Mouse (Mus musculus) neural tube, embryonic 12.5 days (tissue): ENCODE measurements at regions not wholly inside any gene's neighbourhood (a gene's known extent, or its start where the extent isn't known, plus 50 kb on each side); places are given as distances from the start of the nearest gene placed in this dataset.

ENCODE experiments used
- ATAC-seq: fragments of 200-750 bp; cut with Nextera tagmentation; 2 replicates; pipeline ENCODE4 v1.8.0; 2017; ENCODE audit warnings: low read depth, mild to moderate bottlenecking, moderate TSS enrichment, moderate library complexity; ENCODE audit not compliant: low FRiP score
- H3K27ac ChIP-seq: fragments of 300-500 bp; sonication (generic); 2 replicates; pipeline ENCODE4 v1.5.1; 2016
- H3K27me3 ChIP-seq: fragments of 300-500 bp; sonication (generic); replicated peaks from 2 replicates; pipeline ENCODE4 v1.6.1; 2016; ENCODE audit warnings: mild to moderate bottlenecking
- H3K36me3 ChIP-seq: fragments of 300-500 bp; sonication (generic); 2 replicates; pipeline ENCODE4 v1.6.1; 2016; ENCODE audit warnings: mild to moderate bottlenecking
- H3K4me1 ChIP-seq: fragments of 300-500 bp; sonication (generic); 2 replicates; pipeline ENCODE4 v1.6.1; 2016
- H3K4me2 ChIP-seq: fragments of 300-500 bp; sonication (generic); replicated peaks from 2 replicates; pipeline ENCODE4 v1.6.1; 2016; ENCODE audit warnings: mild to moderate bottlenecking
- H3K4me3 ChIP-seq: fragments of 300-500 bp; sonication (generic); 2 replicates; pipeline ENCODE4 v1.5.1; 2016
- H3K9ac ChIP-seq: fragments of 300-500 bp; sonication (generic); 2 replicates; pipeline ENCODE4 v1.6.1; 2016; ENCODE audit warnings: mild to moderate bottlenecking
- H3K9me3 ChIP-seq: fragments of 300-500 bp; sonication (generic); 2 replicates; pipeline ENCODE4 v1.6.1; 2016; ENCODE audit warnings: mild to moderate bottlenecking
- WGBS: fragments of 180-500 bp; shearing (Covaris S2); methylation state at CpG from one replicate; pipeline ENCODE4 v1.1.7; 2016; 5-methylcytosine and 5-hydroxymethylcytosine counted together

DNA sequence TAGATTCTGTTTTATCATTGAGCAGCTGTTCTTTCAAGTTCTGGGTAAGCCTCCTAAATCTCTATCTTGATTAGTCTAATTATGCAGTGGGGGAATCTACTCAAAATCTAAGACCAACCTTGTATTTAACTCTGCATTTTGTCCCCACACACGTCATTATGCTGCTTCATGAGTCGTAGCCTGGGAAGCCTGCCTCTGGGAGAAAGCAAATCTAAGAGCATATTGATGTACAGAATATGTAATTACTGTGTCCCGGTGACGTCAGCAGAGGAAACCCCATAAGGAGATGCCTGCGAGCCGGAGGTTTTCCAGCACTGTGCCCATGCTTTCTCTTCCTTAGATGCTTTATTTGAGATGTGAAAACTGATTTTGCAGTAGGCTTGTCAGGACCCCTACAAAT is 161.7 kb downstream of the Rps29 start:
- no peaks in the 10 kb centered on the region for H3K4me1 ChIP-seq
- no peak overlapping the region for H3K27ac ChIP-seq
- no peak overlapping the region for H3K4me2 ChIP-seq
- H3K4me3 ChIP-seq = no peak overlapping the region
- no peak for ATAC-seq
- no peaks in the 10 kb centered on the region for H3K27me3 ChIP-seq
- no peak overlapping the region for H3K9ac ChIP-seq
- 75% methylated on average over 6 of the region's 6 CpGs for WGBS
- no peaks in the 10 kb centered on the region for H3K9me3 ChIP-seq
- no peaks in the 10 kb centered on the region for H3K36me3 ChIP-seq

DNA sequence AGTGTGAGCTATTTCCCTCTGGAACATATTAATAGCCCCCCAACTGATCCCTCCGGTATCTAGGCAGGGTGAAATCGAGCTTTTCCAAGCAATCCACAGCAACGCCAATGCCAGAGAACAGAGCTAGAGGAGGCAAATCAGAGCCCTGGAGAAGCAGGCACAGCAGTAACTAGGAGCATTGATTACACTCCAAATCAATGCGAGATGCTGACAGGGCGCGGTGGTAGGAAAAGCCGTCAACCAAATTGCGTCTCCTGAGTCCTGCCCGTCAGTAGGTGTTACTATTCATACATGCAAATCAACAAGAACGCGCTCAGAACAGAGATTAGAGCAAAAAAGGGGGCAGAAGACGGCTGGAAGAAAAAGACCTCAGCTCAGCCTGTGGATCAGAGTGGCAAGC is 162.2 kb downstream of the Rps29 start:
- H3K27ac ChIP-seq = no peak overlapping the region
- H3K9ac ChIP-seq = no peak overlapping the region
- WGBS = 56% methylated on average over 12 of the region's 12 CpGs
- H3K36me3 ChIP-seq = no peaks in the 10 kb centered on the region
- no peaks in the 10 kb centered on the region for H3K4me1 ChIP-seq
- no peak overlapping the region for H3K4me3 ChIP-seq
- no peak overlapping the region for H3K4me2 ChIP-seq
- H3K9me3 ChIP-seq = no peaks in the 10 kb centered on the region
- no peaks in the 10 kb centered on the region for H3K27me3 ChIP-seq
- no peak for ATAC-seq

DNA sequence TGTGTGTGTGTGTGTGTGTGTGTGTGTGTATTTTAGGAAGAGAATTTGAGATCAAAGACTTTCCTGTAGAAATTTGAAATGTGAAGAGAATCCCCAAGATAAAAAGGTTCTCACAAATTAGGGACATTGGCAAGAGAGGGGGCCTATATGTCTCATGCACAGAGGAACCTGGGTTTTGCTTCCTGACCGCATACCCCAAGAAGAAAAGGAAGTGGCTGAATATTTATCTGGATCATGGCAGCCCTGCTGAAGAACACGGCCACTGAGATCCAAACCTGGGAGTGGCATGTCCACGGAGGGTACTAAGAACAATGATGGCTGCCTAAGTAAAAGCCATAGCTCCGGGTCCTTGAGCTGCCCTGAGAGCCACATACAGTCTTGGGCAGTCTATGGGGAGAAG is 178.3 kb downstream of the Rps29 start:
- Histone ChIP-seq H3K4me3 (no peak overlapping the region), H3K27ac (no peak overlapping the region), H3K36me3 (no peaks in the 10 kb centered on the region), H3K4me1 (no peaks in the 10 kb centered on the region), H3K4me2 (no peak overlapping the region), H3K27me3 (no peaks in the 10 kb centered on the region), H3K9ac (no peak overlapping the region), H3K9me3 (no peaks in the 10 kb centered on the region)
- ATAC-seq = no peak
- 96% methylated on average over 4 of the region's 4 CpGs for WGBS

DNA sequence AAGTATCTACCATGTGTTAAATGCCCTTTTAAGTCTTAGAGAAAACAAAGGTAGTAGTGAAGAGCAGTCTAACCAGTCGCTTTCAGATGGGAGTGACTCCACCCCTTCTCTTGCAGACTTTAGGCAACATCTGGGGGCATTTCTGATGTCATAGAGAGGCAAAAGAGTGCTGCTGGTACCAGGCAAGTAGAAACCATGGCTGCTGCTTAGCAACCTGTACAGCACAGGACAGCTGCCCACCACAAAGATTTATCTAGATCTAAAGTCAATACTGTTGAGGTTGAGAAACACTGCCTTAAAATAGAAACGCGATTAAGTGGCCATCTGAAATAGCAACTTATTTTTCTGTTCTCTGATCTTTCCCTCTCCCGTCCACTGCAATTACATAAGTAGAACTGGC is 178.8 kb downstream of the Rps29 start:
- Histone ChIP-seq H3K9me3 (no peaks in the 10 kb centered on the region), H3K27me3 (no peaks in the 10 kb centered on the region), H3K27ac (no peak overlapping the region), H3K4me2 (no peak overlapping the region), H3K4me3 (no peak overlapping the region), H3K4me1 (no peaks in the 10 kb centered on the region), H3K9ac (no peak overlapping the region), H3K36me3 (no peaks in the 10 kb centered on the region)
- WGBS = 87% methylated on average over 4 of the region's 4 CpGs
- no peak for ATAC-seq

DNA sequence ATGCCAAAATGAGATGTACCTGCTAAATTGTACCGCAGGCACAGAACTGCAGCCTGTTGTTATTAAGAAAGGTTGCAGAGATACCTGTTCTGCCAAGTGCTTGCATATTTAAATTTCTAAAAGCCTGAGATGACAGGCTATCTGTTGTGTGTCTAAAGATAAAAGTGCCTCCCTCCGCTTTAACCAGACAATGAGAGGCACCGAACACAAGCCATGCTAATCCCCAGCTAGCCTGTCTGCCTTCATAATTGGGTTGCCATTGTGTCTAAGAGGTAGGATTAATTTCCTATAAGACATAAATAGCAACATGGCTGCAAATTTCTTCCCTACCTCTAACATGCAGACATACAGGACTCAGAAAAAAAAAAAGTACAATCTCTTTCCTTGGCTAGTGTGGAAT is 179.8 kb downstream of the Rps29 start:
- Histone ChIP-seq H3K9me3 (no peaks in the 10 kb centered on the region), H3K27me3 (no peaks in the 10 kb centered on the region), H3K4me2 (no peak overlapping the region), H3K27ac (no peak overlapping the region), H3K4me3 (no peak overlapping the region), H3K9ac (no peak overlapping the region), H3K4me1 (no peaks in the 10 kb centered on the region), H3K36me3 (no peaks in the 10 kb centered on the region)
- 90% methylated on average over 3 of the region's 3 CpGs for WGBS
- no peak for ATAC-seq

DNA sequence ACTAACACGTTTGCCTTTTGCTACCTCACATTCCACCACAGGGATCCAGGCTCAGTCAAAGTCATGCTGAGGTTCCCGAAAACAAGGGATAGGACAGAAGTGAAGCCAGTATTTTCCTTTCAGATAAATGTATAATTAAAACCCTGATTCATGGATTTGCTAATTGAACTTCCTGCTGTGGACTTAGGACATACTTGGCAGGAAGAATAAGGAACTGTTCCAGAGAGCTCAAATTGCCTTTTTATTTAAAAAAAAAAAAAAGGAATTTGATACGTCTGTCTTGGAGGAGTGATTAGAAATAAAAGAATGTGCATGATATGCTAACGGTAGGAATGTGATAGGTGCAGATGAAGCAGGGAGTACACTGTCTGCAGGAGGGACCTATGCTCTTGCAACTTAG is 181.7 kb downstream of the Rps29 start:
- no peak for ATAC-seq
- H3K36me3 ChIP-seq = no peaks in the 10 kb centered on the region
- H3K27me3 ChIP-seq = no peaks in the 10 kb centered on the region
- no peaks in the 10 kb centered on the region for H3K9me3 ChIP-seq
- H3K4me3 ChIP-seq = no peak overlapping the region
- no peak overlapping the region for H3K9ac ChIP-seq
- H3K4me2 ChIP-seq = no peak overlapping the region
- H3K27ac ChIP-seq = no peak overlapping the region
- no peaks in the 10 kb centered on the region for H3K4me1 ChIP-seq
- WGBS = 82% methylated on average over 4 of the region's 4 CpGs

DNA sequence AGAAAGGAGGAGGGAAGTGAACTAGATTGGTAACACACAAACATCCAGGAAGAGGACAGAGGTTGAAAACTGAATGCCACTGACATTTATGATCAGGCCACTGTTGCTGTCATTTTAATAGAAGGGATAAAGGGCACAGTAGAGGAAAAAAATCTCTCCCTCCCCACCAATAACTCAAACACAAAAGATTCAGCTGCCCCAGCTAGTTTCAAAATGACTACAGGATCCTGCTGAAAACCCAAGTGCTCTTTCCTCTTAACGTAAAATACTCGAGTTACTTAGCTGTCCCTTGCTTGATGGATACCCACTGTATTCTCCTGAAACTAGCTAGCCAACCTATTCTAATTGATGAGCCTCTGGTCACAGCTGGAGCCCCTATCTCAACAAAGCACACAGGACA is 211.7 kb downstream of the Rps29 start:
- WGBS = 75% methylated on average over 2 of the region's 2 CpGs
- H3K4me2 ChIP-seq = no peak overlapping the region
- H3K27ac ChIP-seq = no peak overlapping the region
- ATAC-seq = no peak
- H3K9me3 ChIP-seq = no peaks in the 10 kb centered on the region
- no peaks in the 10 kb centered on the region for H3K27me3 ChIP-seq
- no peak overlapping the region for H3K9ac ChIP-seq
- H3K4me1 ChIP-seq = no peaks in the 10 kb centered on the region
- H3K36me3 ChIP-seq = no peaks in the 10 kb centered on the region
- H3K4me3 ChIP-seq = no peak overlapping the region

DNA sequence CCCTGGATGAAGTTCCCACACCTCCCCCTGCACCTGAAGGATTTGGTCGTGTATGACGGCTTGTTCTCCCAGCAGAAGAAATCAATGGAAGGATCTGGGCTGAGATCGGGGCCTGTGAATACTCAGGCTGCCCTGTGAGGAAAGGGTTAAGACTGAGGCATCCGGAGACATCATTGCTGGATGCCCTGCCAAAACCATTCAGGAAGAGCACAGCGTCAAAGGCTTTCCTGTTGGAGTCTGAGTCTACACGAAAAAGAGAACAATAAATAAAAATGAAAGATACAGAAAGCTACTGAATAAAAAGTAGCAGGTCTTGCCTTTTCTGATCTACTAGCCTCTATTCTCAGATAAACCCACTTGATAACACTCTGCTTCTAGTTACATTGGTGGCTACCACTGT is 248.4 kb downstream of the Rps29 start:
- WGBS = 42% methylated on average over 6 of the region's 6 CpGs
- no peak overlapping the region for H3K4me2 ChIP-seq
- no peak overlapping the region for H3K9ac ChIP-seq

DNA sequence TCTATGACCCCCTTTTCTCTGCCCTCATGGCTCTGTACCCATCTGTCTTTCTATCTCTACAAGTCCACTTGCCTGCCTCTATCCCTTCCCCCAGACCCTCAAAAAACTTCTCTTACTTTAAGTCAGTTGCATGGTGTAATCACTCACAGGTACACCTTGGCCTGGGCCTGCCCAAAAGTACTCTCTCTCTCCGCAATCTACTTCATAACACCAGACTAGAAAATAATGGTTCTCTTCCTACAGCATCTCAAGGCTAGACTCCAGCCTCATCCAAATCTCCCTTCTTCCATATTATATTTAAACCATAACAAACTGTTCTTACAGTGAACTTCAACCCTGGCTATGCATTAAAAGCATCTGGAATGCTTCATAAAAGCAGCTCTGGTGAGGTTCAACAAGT is 254.2 kb downstream of the Rps29 start:
- Histone ChIP-seq H3K9me3 (no peaks in the 10 kb centered on the region), H3K4me1 (no peaks in the 10 kb centered on the region), H3K27ac (no peak overlapping the region), H3K4me2 (no peak overlapping the region), H3K4me3 (no peak overlapping the region), H3K9ac (no peak overlapping the region), H3K36me3 (no peaks in the 10 kb centered on the region), H3K27me3 (no peaks in the 10 kb centered on the region)
- WGBS = 95% methylated on average over 1 of the region's 1 CpGs
- ATAC-seq = no peak

More for the DNA sequence above, 248.4 kb downstream of the Rps29 start:
- Histone ChIP-seq H3K4me3 (no peak overlapping the region), H3K4me1 (no peaks in the 10 kb centered on the region), H3K9me3 (no peaks in the 10 kb centered on the region), H3K27me3 (no peaks in the 10 kb centered on the region), H3K27ac (no peak overlapping the region), H3K36me3 (no peaks in the 10 kb centered on the region)
- no peak for ATAC-seq

DNA sequence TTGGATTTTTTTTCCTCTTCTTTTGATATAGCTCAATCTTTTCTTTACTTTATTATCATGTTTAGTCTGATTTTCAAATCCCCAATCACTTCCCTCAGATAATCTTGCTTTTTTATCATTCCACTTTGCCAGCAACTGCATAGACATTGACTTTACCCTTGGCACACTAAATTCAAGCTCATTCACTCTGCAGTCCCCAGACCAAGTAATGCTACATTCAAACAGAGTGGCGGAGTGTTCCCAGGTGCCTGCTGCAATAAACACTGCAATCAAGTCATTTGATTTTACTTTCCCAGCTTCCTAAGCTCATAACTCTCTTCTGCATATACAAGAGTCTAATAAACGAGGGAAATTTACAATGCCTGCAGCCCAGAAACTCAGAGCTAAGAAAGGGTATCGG is 269.8 kb downstream of the Rps29 start:
- 65% methylated on average over 3 of the region's 3 CpGs for WGBS
- Histone ChIP-seq H3K27ac (no peak overlapping the region), H3K9me3 (no peaks in the 10 kb centered on the region), H3K27me3 (no peaks in the 10 kb centered on the region), H3K4me2 (no peak overlapping the region), H3K4me3 (no peak overlapping the region), H3K4me1 (no peaks in the 10 kb centered on the region), H3K9ac (no peak overlapping the region), H3K36me3 (no peaks in the 10 kb centered on the region)
- no peak for ATAC-seq

DNA sequence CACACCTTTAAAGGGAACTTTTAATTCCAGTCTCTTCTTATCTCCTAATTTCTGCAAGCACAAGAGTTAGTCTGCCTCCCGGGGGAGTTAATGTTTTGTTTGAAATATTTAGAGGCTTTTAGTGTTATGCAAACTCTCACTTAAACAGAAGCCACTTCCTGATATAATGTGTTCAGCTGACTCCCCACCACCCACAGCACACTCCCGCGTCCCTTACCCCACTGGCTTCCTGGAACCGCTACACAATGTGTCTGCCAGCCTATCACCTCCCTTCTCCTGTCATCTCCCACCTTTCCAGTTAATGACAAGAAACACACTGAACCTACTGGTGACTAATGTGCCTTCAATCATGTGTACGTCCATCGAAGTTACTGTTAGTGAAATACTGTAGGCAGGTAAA is 276.5 kb downstream of the Rps29 start:
- no peaks in the 10 kb centered on the region for H3K27me3 ChIP-seq
- ATAC-seq = no peak
- H3K36me3 ChIP-seq = no peaks in the 10 kb centered on the region
- no peak overlapping the region for H3K4me3 ChIP-seq
- no peaks in the 10 kb centered on the region for H3K4me1 ChIP-seq
- WGBS = 93% methylated on average over 6 of the region's 6 CpGs
- H3K4me2 ChIP-seq = no peak overlapping the region
- H3K9ac ChIP-seq = no peak overlapping the region
- no peak overlapping the region for H3K27ac ChIP-seq
- H3K9me3 ChIP-seq = no peaks in the 10 kb centered on the region

DNA sequence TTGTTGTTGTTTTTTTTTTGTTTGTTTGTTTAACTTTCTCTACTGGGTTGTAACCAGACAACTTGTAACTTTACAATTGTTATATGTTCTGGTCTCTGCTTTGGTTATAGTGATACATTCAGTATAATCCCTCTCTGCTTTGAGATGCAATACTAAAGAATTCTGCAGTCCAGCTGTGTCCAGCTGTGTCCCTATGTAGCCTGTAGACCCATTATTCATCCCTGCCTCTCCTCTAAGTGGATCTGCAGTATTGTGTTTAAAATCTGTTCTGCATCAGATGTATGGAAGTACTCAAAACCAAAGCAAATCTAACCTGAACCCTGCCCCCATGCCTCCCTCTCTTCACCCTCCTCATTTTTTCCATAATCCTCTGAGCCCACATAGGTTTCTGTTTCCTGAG is 279.6 kb downstream of the Rps29 start:
- H3K27ac ChIP-seq = no peak overlapping the region
- ATAC-seq = no peak
- H3K4me3 ChIP-seq = no peak overlapping the region
- no peak overlapping the region for H3K9ac ChIP-seq
- H3K9me3 ChIP-seq = no peaks in the 10 kb centered on the region
- no peaks in the 10 kb centered on the region for H3K27me3 ChIP-seq
- H3K4me1 ChIP-seq = no peaks in the 10 kb centered on the region
- H3K4me2 ChIP-seq = no peak overlapping the region
- H3K36me3 ChIP-seq = no peaks in the 10 kb centered on the region

DNA sequence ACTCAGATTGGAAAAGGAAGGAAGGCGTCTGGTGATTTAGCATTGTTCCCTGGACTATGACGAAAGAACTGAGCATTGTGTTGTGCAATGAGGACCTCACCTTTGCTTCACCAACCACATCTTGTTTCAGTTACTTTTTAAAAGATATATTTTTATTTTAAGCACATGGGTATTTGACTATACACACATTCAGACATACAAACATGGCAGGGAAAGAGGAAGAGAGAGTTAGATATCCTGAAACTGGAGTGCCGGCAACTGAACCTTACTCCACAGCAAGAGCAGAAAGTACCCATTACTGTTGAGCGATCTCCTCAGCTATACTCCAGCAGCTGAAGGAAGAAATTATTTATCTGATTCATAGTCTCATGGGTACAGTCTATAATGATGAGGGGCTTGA is 287.7 kb downstream of the Rps29 start:
- Histone ChIP-seq H3K9me3 (no peaks in the 10 kb centered on the region), H3K4me2 (no peak overlapping the region), H3K36me3 (no peaks in the 10 kb centered on the region), H3K27me3 (no peaks in the 10 kb centered on the region), H3K27ac (no peak overlapping the region), H3K4me1 (no peaks in the 10 kb centered on the region), H3K4me3 (no peak overlapping the region), H3K9ac (no peak overlapping the region)
- 93% methylated on average over 4 of the region's 4 CpGs for WGBS
- ATAC-seq = no peak

DNA sequence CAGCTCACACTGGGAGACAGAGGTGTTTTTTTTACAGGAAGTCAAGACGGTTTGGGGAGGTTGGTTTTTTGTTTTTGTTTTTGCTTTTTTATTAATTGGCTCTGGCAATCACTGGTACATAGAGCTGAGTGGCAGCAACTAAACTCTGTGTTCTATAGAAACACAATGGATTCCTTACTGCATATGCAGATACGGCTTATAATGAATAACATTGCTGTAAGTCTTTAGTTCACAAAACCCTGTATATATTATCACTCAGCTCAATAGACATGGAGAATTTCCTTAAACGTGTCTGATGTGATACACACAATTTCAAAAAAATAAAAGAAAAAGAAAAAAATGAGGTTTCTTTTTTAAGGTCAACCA is 296.0 kb downstream of the Rps29 start:
- Histone ChIP-seq H3K4me2 (no peak overlapping the region), H3K27me3 (no peaks in the 10 kb centered on the region), H3K4me3 (no peak overlapping the region), H3K4me1 (no peaks in the 10 kb centered on the region), H3K27ac (no peak overlapping the region), H3K36me3 (no peaks in the 10 kb centered on the region), H3K9ac (no peak overlapping the region), H3K9me3 (no peaks in the 10 kb centered on the region)
- WGBS = 75% methylated on average over 3 of the region's 3 CpGs
- no peak for ATAC-seq
